Mouse (Mus musculus): ENCODE results near the gene Ubald2. TPM values are rescaled to one million over a fixed set of nuclear protein-coding genes. Genes with fewer than 3 reads are reported as not detected.
"Not testable (repeated sequence)": the region's sequence is repeated elsewhere in the genome, so short reads cannot be mapped to it uniquely, and the experiment has no call there.

The Ubald2 gene
- polyA plus RNA-seq, 1 experiment from 2014 or later = 41.7 TPM

GRCm38 (mm10) chr11:116418194-116418840 lies 15.6 kb upstream of the Ubald2 start:
- Histone ChIP-seq H3K4me2 (no peak overlapping the region), H3K27ac (peak overlapping the region; percentile 50), H3K27me3 (no peaks in the 10 kb centered on the region), H3K4me3 (no peak overlapping the region), H3K36me3 (no peaks in the 10 kb centered on the region), H3K4me1 (peaks cover 16% of the 10 kb centered on the region), H3K9ac (no peak overlapping the region), H3K9me3 (no peaks in the 10 kb centered on the region)
- ATAC-seq (ENCODE audit: borderline replicate concordance, extremely low read depth, low FRiP score, low TSS enrichment) = peak; percentile 71; the same call in 1 of the 2 replicates
- 2% methylated on average over 2 of the region's 2 CpGs for WGBS

- Histone ChIP-seq H3K36me3 (no peaks in the 10 kb centered on the region), H3K27ac (peak overlapping the region; percentile 50; the same call in 1 of the 2 replicates), H3K9me3 (no peaks in the 10 kb centered on the region), H3K9ac (no peak overlapping the region), H3K4me1 (peaks cover 13% of the 10 kb centered on the region), H3K4me3 (no peak overlapping the region), H3K27me3 (no peaks in the 10 kb centered on the region), H3K4me2 (no peak overlapping the region)
- no peak for ATAC-seq (ENCODE audit: borderline replicate concordance, extremely low read depth, low FRiP score, low TSS enrichment)
- 51% methylated on average over 6 of the region's 6 CpGs for WGBS
Measured at GRCm38 (mm10) chr11:116418841-116419462, 14.9 kb upstream of the Ubald2 start.

GRCm38 (mm10) chr11:116421102-116421501 lies 12.8 kb upstream of the Ubald2 start:
- 64% methylated on average over 6 of the region's 6 CpGs for WGBS
- peaks cover 19% of the 10 kb centered on the region for H3K4me1 ChIP-seq
- H3K9me3 ChIP-seq = no peaks in the 10 kb centered on the region
- H3K27me3 ChIP-seq = no peaks in the 10 kb centered on the region
- H3K4me3 ChIP-seq = no peak overlapping the region
- no peaks in the 10 kb centered on the region for H3K36me3 ChIP-seq
- no peak for ATAC-seq (ENCODE audit: borderline replicate concordance, extremely low read depth, low FRiP score, low TSS enrichment)
- no peak overlapping the region for H3K4me2 ChIP-seq
- no peak overlapping the region for H3K9ac ChIP-seq
- no peak overlapping the region for H3K27ac ChIP-seq

GRCm38 (mm10) chr11:116422562-116422961 lies 11.3 kb upstream of the Ubald2 start:
- 87% methylated on average over 2 of the region's 2 CpGs for WGBS
- Histone ChIP-seq H3K4me3 (no peak overlapping the region), H3K9ac (no peak overlapping the region), H3K36me3 (no peaks in the 10 kb centered on the region), H3K27me3 (no peaks in the 10 kb centered on the region), H3K9me3 (no peaks in the 10 kb centered on the region), H3K27ac (no peak overlapping the region), H3K4me1 (peaks cover 18% of the 10 kb centered on the region), H3K4me2 (no peak overlapping the region)
- ATAC-seq (ENCODE audit: borderline replicate concordance, extremely low read depth, low FRiP score, low TSS enrichment) = no peak

GRCm38 (mm10) chr11:116423214-116423613 lies 10.7 kb upstream of the Ubald2 start:
- 64% methylated on average over 6 of the region's 6 CpGs for WGBS
- Histone ChIP-seq H3K9me3 (no peaks in the 10 kb centered on the region), H3K27me3 (no peaks in the 10 kb centered on the region), H3K4me1 (peaks cover 11% of the 10 kb centered on the region), H3K4me3 (no peak overlapping the region), H3K27ac (no peak overlapping the region), H3K9ac (no peak overlapping the region), H3K4me2 (no peak overlapping the region), H3K36me3 (no peaks in the 10 kb centered on the region)
- no peak for ATAC-seq (ENCODE audit: borderline replicate concordance, extremely low read depth, low FRiP score, low TSS enrichment)

GRCm38 (mm10) chr11:116423782-116424620 lies 9.9 kb upstream of the Ubald2 start:
- H3K9ac ChIP-seq = no peak overlapping the region
- no peaks in the 10 kb centered on the region for H3K9me3 ChIP-seq
- no peaks in the 10 kb centered on the region for H3K36me3 ChIP-seq
- no peak overlapping the region for H3K4me2 ChIP-seq
- 64% methylated on average over 10 of the region's 10 CpGs for WGBS
- no peak overlapping the region for H3K4me3 ChIP-seq
- H3K27me3 ChIP-seq = no peaks in the 10 kb centered on the region
- peaks cover 10% of the 10 kb centered on the region for H3K4me1 ChIP-seq
- ATAC-seq (ENCODE audit: borderline replicate concordance, extremely low read depth, low FRiP score, low TSS enrichment) = no peak
- no peak overlapping the region for H3K27ac ChIP-seq

- H3K9ac ChIP-seq = no peak overlapping the region
- no peak overlapping the region for H3K27ac ChIP-seq
- H3K27me3 ChIP-seq = no peaks in the 10 kb centered on the region
- no peak overlapping the region for H3K4me2 ChIP-seq
- no peaks in the 10 kb centered on the region for H3K9me3 ChIP-seq
- no peaks in the 10 kb centered on the region for H3K36me3 ChIP-seq
- 38% methylated on average over 8 of the region's 8 CpGs for WGBS
- peaks cover 12% of the 10 kb centered on the region for H3K4me1 ChIP-seq
- no peak for ATAC-seq (ENCODE audit: borderline replicate concordance, extremely low read depth, low FRiP score, low TSS enrichment)
- H3K4me3 ChIP-seq = no peak overlapping the region
Measured at GRCm38 (mm10) chr11:116424621-116425407, 9.1 kb upstream of the Ubald2 start.

GRCm38 (mm10) chr11:116426328-116426727 lies 7.6 kb upstream of the Ubald2 start:
- peaks cover 19% of the 10 kb centered on the region for H3K4me1 ChIP-seq
- H3K9me3 ChIP-seq; H3K36me3 ChIP-seq; ATAC-seq (ENCODE audit: borderline replicate concordance, extremely low read depth, low FRiP score, low TSS enrichment); H3K27ac ChIP-seq; H3K27me3 ChIP-seq; H3K4me2 ChIP-seq; H3K4me3 ChIP-seq; H3K9ac ChIP-seq: not testable (repeated sequence)
- 79% methylated on average over 11 of the region's 11 CpGs for WGBS

GRCm38 (mm10) chr11:116426852-116427575 lies 6.9 kb upstream of the Ubald2 start:
- H3K4me3 ChIP-seq = no peak overlapping the region
- 0 out of 2 replicates have a peak, but pooled peaks cover 3% of the 10 kb centered on the region for H3K27me3 ChIP-seq
- 58% methylated on average over 6 of the region's 6 CpGs for WGBS
- H3K4me1 ChIP-seq = peaks cover 21% of the 10 kb centered on the region
- H3K4me2 ChIP-seq = no peak overlapping the region
- H3K36me3 ChIP-seq = no peaks in the 10 kb centered on the region
- no peak for ATAC-seq (ENCODE audit: borderline replicate concordance, extremely low read depth, low FRiP score, low TSS enrichment)
- no peak overlapping the region for H3K27ac ChIP-seq
- H3K9ac ChIP-seq = no peak overlapping the region
- no peaks in the 10 kb centered on the region for H3K9me3 ChIP-seq

- no peak for ATAC-seq (ENCODE audit: borderline replicate concordance, extremely low read depth, low FRiP score, low TSS enrichment)
- H3K4me2 ChIP-seq = peak overlapping the region; percentile 17; the same call in 1 of the 2 replicates
- no peak overlapping the region for H3K9ac ChIP-seq
- peak overlapping the region; percentile 50; the same call in 1 of the 2 replicates for H3K27ac ChIP-seq
- no peaks in the 10 kb centered on the region for H3K36me3 ChIP-seq
- 0 out of 2 replicates have a peak, but pooled peaks cover 3% of the 10 kb centered on the region for H3K27me3 ChIP-seq
- H3K9me3 ChIP-seq = no peaks in the 10 kb centered on the region
- no peak overlapping the region for H3K4me3 ChIP-seq
- 32% methylated on average over 13 of the region's 13 CpGs for WGBS
- peaks cover 34% of the 10 kb centered on the region for H3K4me1 ChIP-seq
Measured at GRCm38 (mm10) chr11:116428872-116429859, 4.7 kb upstream of the Ubald2 start.
